Mouse (Mus musculus) hindbrain, embryonic 15.5 days (tissue): ENCODE data around the gene Uso1. TPM values are rescaled to one million over a fixed set of nuclear protein-coding genes. Genes with fewer than 3 reads are reported as not detected.

ENCODE experiments used
- ATAC-seq: fragments of 200-750 bp; cut with Nextera tagmentation; 2 replicates; pipeline ENCODE4 v1.8.0; 2017; ENCODE audit warnings: low read depth, moderate number of reproducible peaks, moderate TSS enrichment; ENCODE audit not compliant: low FRiP score
- H3K27ac ChIP-seq: fragments of 300-500 bp; sonication (generic); replicated peaks from 2 replicates; pipeline ENCODE4 v1.5.1; 2015; ENCODE audit warnings: mild to moderate bottlenecking, inconsistent platforms
- H3K27me3 ChIP-seq: fragments of 300-500 bp; sonication (generic); 2 replicates; pipeline ENCODE4 v1.6.1; 2015; ENCODE audit warnings: control low read depth, inconsistent platforms
- H3K36me3 ChIP-seq: fragments of 300-500 bp; sonication (generic); 2 replicates; pipeline ENCODE4 v1.6.1; 2015; ENCODE audit warnings: control low read depth, inconsistent platforms
- H3K4me1 ChIP-seq: fragments of 300-500 bp; sonication (generic); replicated peaks from 2 replicates; pipeline ENCODE4 v1.6.1; 2015; ENCODE audit warnings: control low read depth, inconsistent platforms
- H3K4me2 ChIP-seq: fragments of 300-500 bp; sonication (generic); 2 replicates; pipeline ENCODE4 v1.6.1; 2015; ENCODE audit warnings: moderate library complexity, mild to moderate bottlenecking, inconsistent platforms
- H3K4me3 ChIP-seq: fragments of 300-500 bp; sonication (generic); 2 replicates; pipeline ENCODE4 v1.5.1; 2015; ENCODE audit warnings: mild to moderate bottlenecking, inconsistent platforms
- H3K9ac ChIP-seq: fragments of 300-500 bp; sonication (generic); 2 replicates; pipeline ENCODE4 v1.6.1; 2015; ENCODE audit warnings: inconsistent platforms
- H3K9me3 ChIP-seq: fragments of 300-500 bp; sonication (generic); 2 replicates; pipeline ENCODE4 v1.6.1; 2016; ENCODE audit warnings: control low read depth, inconsistent platforms
- WGBS: fragments of 180-500 bp; shearing (Covaris S2); methylation state at CpG from one replicate; pipeline ENCODE4 v1.1.7; 2015; 5-methylcytosine and 5-hydroxymethylcytosine counted together
- polyA plus RNA-seq: library from polyadenylated mRNA; unstranded; fragments of >200 nt; fragmentation: Nextera tagmentation; extraction: Ambion mirVana; gene quantifications from 2 replicates; pipeline ENCODE4 v1.2.1, GENCODE M21; 2015

The Uso1 gene
- polyA plus RNA-seq, 1 experiment from 2014 or later: 38.7 TPM

- Histone ChIP-seq H3K27me3 (no peaks in the 10 kb centered on the region), H3K9ac (no peak overlapping the region), H3K27ac (no peak overlapping the region), H3K9me3 (no peaks in the 10 kb centered on the region), H3K4me3 (no peak overlapping the region), H3K36me3 (peaks cover 48% of the 10 kb centered on the region), H3K4me2 (no peak overlapping the region), H3K4me1 (no peaks in the 10 kb centered on the region)
- WGBS: 85% methylated on average over 5 of the region's 5 CpGs
- ATAC-seq: no peak
Observed at GRCm38 (mm10) chr5:92205706-92206105, 68.0 kb downstream of the Uso1 start.

GRCm38 (mm10) chr5:92206121-92206520 lies 68.4 kb downstream of the Uso1 start:
- Histone ChIP-seq H3K9ac (no peak overlapping the region), H3K4me1 (no peaks in the 10 kb centered on the region), H3K27me3 (no peaks in the 10 kb centered on the region), H3K36me3 (peaks cover 44% of the 10 kb centered on the region), H3K4me3 (no peak overlapping the region), H3K9me3 (no peaks in the 10 kb centered on the region), H3K4me2 (no peak overlapping the region), H3K27ac (no peak overlapping the region)
- ATAC-seq: no peak
- WGBS: 92% methylated on average over 6 of the region's 6 CpGs

- 75% methylated on average over 8 of the region's 8 CpGs for WGBS
- Histone ChIP-seq H3K9me3 (no peaks in the 10 kb centered on the region), H3K36me3 (peaks cover 10% of the 10 kb centered on the region), H3K4me1 (no peaks in the 10 kb centered on the region), H3K27ac (no peak overlapping the region), H3K4me3 (no peak overlapping the region), H3K9ac (no peak overlapping the region), H3K27me3 (no peaks in the 10 kb centered on the region), H3K4me2 (no peak overlapping the region)
- no peak for ATAC-seq
Observed at GRCm38 (mm10) chr5:92210205-92210604, 72.5 kb downstream of the Uso1 start.

DNA sequence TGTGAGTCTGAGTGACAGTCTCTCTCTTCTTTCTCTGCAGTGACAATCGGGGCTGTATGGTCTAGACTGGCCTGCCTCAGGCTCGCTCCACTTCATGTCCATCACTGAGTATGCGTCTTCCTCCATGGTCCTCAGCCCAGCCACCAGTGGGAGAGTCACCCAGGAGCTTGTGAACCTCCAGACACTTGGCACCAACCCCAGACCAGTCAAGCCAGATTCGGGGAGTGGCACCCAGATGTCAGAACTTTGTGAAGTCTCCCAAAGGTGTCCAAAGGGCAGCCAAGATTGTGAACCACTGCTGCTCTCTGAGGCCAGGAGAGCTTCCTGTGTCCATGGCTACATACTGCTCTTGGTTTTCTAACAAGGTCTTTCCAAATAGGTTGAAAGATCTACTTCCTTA lies 74.5 kb downstream of the Uso1 start:
- Histone ChIP-seq H3K4me2 (no peak overlapping the region), H3K4me1 (no peaks in the 10 kb centered on the region), H3K9me3 (no peaks in the 10 kb centered on the region), H3K27ac (no peak overlapping the region), H3K27me3 (no peaks in the 10 kb centered on the region), H3K36me3 (no peaks in the 10 kb centered on the region), H3K9ac (no peak overlapping the region), H3K4me3 (no peak overlapping the region)
- 88% methylated on average over 4 of the region's 4 CpGs for WGBS
- ATAC-seq: no peak

DNA sequence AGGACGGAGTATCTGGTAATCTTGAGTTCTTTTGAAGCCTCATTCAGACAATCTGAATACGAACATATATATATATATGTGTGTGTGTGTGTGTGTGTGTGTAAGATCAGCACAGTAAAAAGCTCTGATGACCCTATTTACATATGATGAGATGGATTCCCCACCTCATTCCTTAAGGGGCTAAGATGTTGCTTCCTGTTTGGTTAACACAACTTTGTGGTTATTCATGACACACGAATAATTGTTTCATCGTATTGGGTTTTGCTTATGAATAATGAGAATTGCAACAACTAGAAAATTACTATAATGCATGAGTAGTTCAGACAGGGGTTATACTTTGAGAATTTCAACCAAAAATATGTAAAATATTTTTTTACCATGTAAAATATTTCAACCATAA lies 77.6 kb downstream of the Uso1 start, which contains the start of gene U90926:
U90926 (minus strand) TSS at position 101 of the 400 bp plus-strand sequence.
- H3K9me3 ChIP-seq: no peaks in the 10 kb centered on the region
- H3K4me1 ChIP-seq: peaks cover 13% of the 10 kb centered on the region
- H3K4me3 ChIP-seq: no peak within 1 kb of the TSS
- H3K27me3 ChIP-seq: no peaks in the 10 kb centered on the region
- no peaks in the 10 kb centered on the region for H3K36me3 ChIP-seq
- H3K27ac ChIP-seq: no peak within 1 kb of the TSS
- no peak within 1 kb of the TSS for H3K4me2 ChIP-seq
- no peak for ATAC-seq
- H3K9ac ChIP-seq: no peak within 1 kb of the TSS
- WGBS: 92% methylated on average over 4 of the region's 4 CpGs

GRCm38 (mm10) chr5:92218915-92219793 lies 81.4 kb downstream of the Uso1 start:
- no peaks in the 10 kb centered on the region for H3K9me3 ChIP-seq
- 25% methylated on average over 17 of the region's 17 CpGs for WGBS
- H3K4me1 ChIP-seq: peaks cover 13% of the 10 kb centered on the region
- H3K27ac ChIP-seq: peak overlapping the region; percentile 71
- no peaks in the 10 kb centered on the region for H3K27me3 ChIP-seq
- ATAC-seq: peak; percentile 90
- no peak overlapping the region for H3K4me3 ChIP-seq
- H3K36me3 ChIP-seq: no peaks in the 10 kb centered on the region
- peak overlapping the region; percentile 28 for H3K4me2 ChIP-seq
- no peak overlapping the region for H3K9ac ChIP-seq

DNA sequence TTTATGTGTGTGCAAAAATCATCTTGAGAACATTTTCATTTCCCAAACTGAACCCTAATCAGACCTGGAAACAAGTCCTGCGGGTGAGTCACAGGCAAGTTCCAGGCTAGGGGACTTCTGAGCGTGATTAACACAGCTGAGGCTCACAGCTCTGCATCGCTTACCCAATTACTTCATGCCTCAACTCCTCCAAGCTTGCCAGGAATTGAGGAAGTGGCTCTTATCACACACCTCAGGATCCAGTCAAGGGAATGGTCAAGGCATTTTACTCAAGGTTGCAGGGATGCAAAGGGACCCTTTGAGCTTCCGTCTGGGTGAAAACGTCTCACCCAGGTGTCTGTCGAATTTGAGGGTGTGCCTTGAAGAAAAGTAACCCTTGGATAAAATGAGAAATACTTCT lies 82.1 kb downstream of the Uso1 start:
- Histone ChIP-seq H3K36me3 (no peaks in the 10 kb centered on the region), H3K9me3 (no peaks in the 10 kb centered on the region), H3K4me3 (no peak overlapping the region), H3K27ac (peak overlapping the region; percentile 71; the same call in 1 of the 2 replicates), H3K4me2 (no peak overlapping the region), H3K4me1 (peaks cover 13% of the 10 kb centered on the region), H3K9ac (no peak overlapping the region), H3K27me3 (no peaks in the 10 kb centered on the region)
- peak; percentile 63 for ATAC-seq
- 65% methylated on average over 6 of the region's 6 CpGs for WGBS

DNA sequence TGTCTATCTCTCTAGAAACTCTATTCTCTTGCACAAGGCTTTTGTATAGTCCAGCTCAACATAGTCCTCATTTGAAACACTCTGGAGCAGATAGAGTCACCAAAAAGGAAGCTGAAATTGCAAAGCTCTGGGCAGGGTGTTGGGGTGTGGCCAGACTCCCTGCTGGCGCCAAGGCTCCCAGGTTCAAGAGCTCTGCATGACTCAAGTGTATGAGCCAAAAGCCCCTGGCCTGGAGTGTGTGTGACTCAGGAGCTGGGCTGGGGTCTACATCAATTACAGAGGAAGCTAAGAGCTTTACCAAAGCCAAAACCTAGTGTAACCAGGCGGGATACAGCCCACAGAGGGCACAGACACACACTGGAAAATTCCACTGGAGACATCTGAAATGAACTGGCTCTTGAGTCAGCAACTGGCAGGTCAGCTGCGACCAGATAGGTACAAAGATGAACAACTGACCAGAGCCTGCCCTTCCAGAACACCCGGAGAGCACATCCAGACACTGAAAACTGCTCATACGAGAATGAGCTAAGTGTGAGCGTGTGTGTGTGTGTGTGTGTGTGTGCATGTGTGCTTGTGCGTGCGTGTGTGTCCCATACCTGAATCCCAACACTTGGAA lies 82.7 kb downstream of the Uso1 start:
- H3K4me2 ChIP-seq: no peak overlapping the region
- ATAC-seq: peak; percentile 28; the same call in 1 of the 2 replicates
- H3K4me1 ChIP-seq: peaks cover 13% of the 10 kb centered on the region
- 91% methylated on average over 8 of the region's 8 CpGs for WGBS
- H3K4me3 ChIP-seq: no peak overlapping the region
- no peaks in the 10 kb centered on the region for H3K36me3 ChIP-seq
- H3K9ac ChIP-seq: no peak overlapping the region
- no peak overlapping the region for H3K27ac ChIP-seq
- H3K9me3 ChIP-seq: no peaks in the 10 kb centered on the region
- H3K27me3 ChIP-seq: no peaks in the 10 kb centered on the region

DNA sequence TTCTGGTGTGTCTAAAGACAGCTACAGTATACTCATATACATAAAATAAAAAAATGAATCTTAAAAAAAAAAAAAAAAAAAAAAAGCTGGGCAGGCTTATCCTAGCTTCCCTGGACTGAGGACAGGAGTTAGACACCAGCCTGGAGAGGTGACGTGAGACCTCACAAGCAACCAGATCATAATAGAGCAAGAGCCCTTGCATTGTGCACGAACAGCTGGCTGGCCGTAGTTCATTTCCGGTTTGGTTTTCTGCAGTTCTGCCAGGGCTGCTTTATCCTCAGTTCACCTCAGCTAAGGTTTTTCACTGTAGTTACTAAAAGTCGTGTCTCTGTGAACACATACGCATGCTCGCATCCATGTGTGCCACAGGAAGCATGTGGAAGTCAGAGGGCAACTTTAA lies 90.0 kb downstream of the Uso1 start:
- Histone ChIP-seq H3K4me2 (no peak overlapping the region), H3K9me3 (no peaks in the 10 kb centered on the region), H3K4me1 (no peaks in the 10 kb centered on the region), H3K27me3 (no peaks in the 10 kb centered on the region), H3K4me3 (no peak overlapping the region), H3K36me3 (no peaks in the 10 kb centered on the region), H3K27ac (no peak overlapping the region), H3K9ac (no peak overlapping the region)
- 91% methylated on average over 7 of the region's 7 CpGs for WGBS
- ATAC-seq: no peak

DNA sequence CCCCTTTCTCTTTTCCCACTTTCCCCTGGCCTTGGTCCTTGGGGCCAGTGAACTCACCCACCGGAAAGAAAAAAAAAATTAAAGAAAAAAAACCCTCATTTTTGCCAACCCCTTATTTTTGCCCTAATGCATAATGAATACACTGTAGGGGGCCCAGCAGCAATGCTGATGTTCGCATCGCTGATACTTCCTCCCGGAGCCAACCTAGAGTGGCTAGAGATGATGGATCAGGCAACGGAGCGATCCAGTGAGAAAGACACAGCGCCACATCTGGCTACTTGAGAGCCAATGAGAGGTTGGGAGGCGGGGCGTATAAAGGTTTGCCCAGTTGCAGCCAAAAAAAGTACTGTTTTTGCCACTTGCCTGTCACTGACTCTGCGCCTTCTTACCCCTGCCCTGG lies 91.0 kb downstream of the Uso1 start:
- no peak for ATAC-seq
- H3K4me2 ChIP-seq: no peak overlapping the region
- 28% methylated on average over 10 of the region's 10 CpGs for WGBS
- H3K36me3 ChIP-seq: no peaks in the 10 kb centered on the region
- H3K9ac ChIP-seq: no peak overlapping the region
- H3K27me3 ChIP-seq: no peaks in the 10 kb centered on the region
- no peak overlapping the region for H3K4me3 ChIP-seq
- no peak overlapping the region for H3K27ac ChIP-seq
- H3K4me1 ChIP-seq: no peaks in the 10 kb centered on the region
- H3K9me3 ChIP-seq: no peaks in the 10 kb centered on the region

- 95% methylated on average over 3 of the region's 3 CpGs for WGBS
- H3K9me3 ChIP-seq: no peaks in the 10 kb centered on the region
Observed at GRCm38 (mm10) chr5:92229514-92229913, 91.8 kb downstream of the Uso1 start.

GRCm38 (mm10) chr5:92230306-92230705 lies 92.6 kb downstream of the Uso1 start:
- H3K9ac ChIP-seq: no peak overlapping the region
- no peak for ATAC-seq
- WGBS: 87% methylated on average over 11 of the region's 11 CpGs
- H3K4me3 ChIP-seq: no peak overlapping the region
- H3K27ac ChIP-seq: no peak overlapping the region
- H3K36me3 ChIP-seq: no peaks in the 10 kb centered on the region
- H3K4me1 ChIP-seq: no peaks in the 10 kb centered on the region
- H3K27me3 ChIP-seq: no peaks in the 10 kb centered on the region
- H3K4me2 ChIP-seq: no peak overlapping the region
- H3K9me3 ChIP-seq: no peaks in the 10 kb centered on the region

More at GRCm38 (mm10) chr5:92229514-92229913, 91.8 kb downstream of the Uso1 start:
- Histone ChIP-seq H3K27ac (no peak overlapping the region), H3K4me1 (no peaks in the 10 kb centered on the region), H3K27me3 (no peaks in the 10 kb centered on the region), H3K9ac (no peak overlapping the region), H3K4me2 (no peak overlapping the region), H3K36me3 (no peaks in the 10 kb centered on the region), H3K4me3 (no peak overlapping the region)
- ATAC-seq: no peak
